Mouse (Mus musculus) ES-E14 (cell line): ENCODE measurements at regions not wholly inside any gene's neighbourhood (a gene's known extent, or its start where the extent isn't known, plus 50 kb on each side); places are given as distances from the start of the nearest gene placed in this dataset.

Experiments
- DNase-seq: peaks from one replicate; pipeline ENCODE4 v3.0.0-alpha.2; 2013; ENCODE audit warnings: low read depth, low spot score
- H3K27ac ChIP-seq: 2 replicates; pipeline ENCODE4 v1.5.1; 2012; ENCODE audit warnings: low read depth, mild to moderate bottlenecking, low read length, moderate library complexity, mixed read lengths; ENCODE audit not compliant: poor library complexity, insufficient read depth, severe bottlenecking
- H3K36me3 ChIP-seq: 2 replicates; pipeline ENCODE4 v1.6.1; 2012; ENCODE audit warnings: mild to moderate bottlenecking, low read length, moderate library complexity, mixed read lengths; ENCODE audit not compliant: control insufficient read depth, poor library complexity, insufficient read depth, severe bottlenecking
- H3K4me1 ChIP-seq, 2 experiments: fragments of 150-350 bp in 1 of 2; sonication (generic) in 1 of 2; 2 replicates each; pipeline ENCODE4 v1.6.1; 2012; ENCODE audit warnings: low read length in 2 of 2, mild to moderate bottlenecking in 1 of 2, mixed read lengths in 1 of 2; ENCODE audit not compliant: control insufficient read depth in 2 of 2, insufficient read depth in 2 of 2, poor library complexity in 1 of 2
- H3K4me3 ChIP-seq, 2 experiments: fragments of 150-350 bp in 1 of 2; sonication (generic) in 1 of 2; 2 replicates each; pipeline ENCODE4 v1.5.1; 2012; ENCODE audit warnings: low read length in 2 of 2, low read depth in 1 of 2, mild to moderate bottlenecking in 1 of 2, mixed read lengths in 1 of 2; ENCODE audit not compliant: insufficient read depth in 1 of 2, poor library complexity in 1 of 2, severe bottlenecking in 1 of 2
- H3K9ac ChIP-seq: 2 replicates; pipeline ENCODE4 v1.6.1; 2012; ENCODE audit warnings: low read depth, mild to moderate bottlenecking, low read length, mixed read lengths; ENCODE audit not compliant: poor library complexity, insufficient read depth, severe bottlenecking
- H3K9me3 ChIP-seq: fragments of 150-350 bp; sonication (generic); 2 replicates; pipeline ENCODE4 v1.6.1; 2012; ENCODE audit warnings: low read depth, mild to moderate bottlenecking, low read length; ENCODE audit not compliant: control insufficient read depth, insufficient read depth
- CHD2 ChIP-seq: IDR thresholded peaks from 2 replicates; pipeline ENCODE4 v1.6.1; 2014; ENCODE audit warnings: mild to moderate bottlenecking, low read depth, low read length, inconsistent platforms
- HCFC1 ChIP-seq: IDR thresholded peaks from 2 replicates; pipeline ENCODE4 v1.6.1; 2012; ENCODE audit warnings: low read length, inconsistent platforms, borderline replicate concordance; ENCODE audit not compliant: insufficient read depth
- MAFK ChIP-seq: IDR thresholded peaks from 2 replicates; pipeline ENCODE4 v1.6.1; 2014; ENCODE audit warnings: mild to moderate bottlenecking, low read depth, low read length, inconsistent platforms; ENCODE audit not compliant: insufficient read depth
- ZC3H11A ChIP-seq: IDR thresholded peaks from 2 replicates; pipeline ENCODE4 v1.6.1; 2012; ENCODE audit warnings: low read depth, mild to moderate bottlenecking, inconsistent platforms, low read length, borderline replicate concordance
- ZNF384 ChIP-seq: IDR thresholded peaks from 2 replicates; pipeline ENCODE4 v1.6.1; 2012; ENCODE audit warnings: low read depth, low read length, inconsistent platforms
- in situ Hi-C, 2 experiments: fragments of 600-800 bp; cut with MboI; formaldehyde crosslinking; loops; one replicate each; pipeline ENCODE4 v1.15.1; 2025; ENCODE audit warnings: low sequenced_read_pairs in 2 of 2, inconsistent platforms in 1 of 2; ENCODE audit not compliant: unreplicated experiment in 2 of 2

DNA sequence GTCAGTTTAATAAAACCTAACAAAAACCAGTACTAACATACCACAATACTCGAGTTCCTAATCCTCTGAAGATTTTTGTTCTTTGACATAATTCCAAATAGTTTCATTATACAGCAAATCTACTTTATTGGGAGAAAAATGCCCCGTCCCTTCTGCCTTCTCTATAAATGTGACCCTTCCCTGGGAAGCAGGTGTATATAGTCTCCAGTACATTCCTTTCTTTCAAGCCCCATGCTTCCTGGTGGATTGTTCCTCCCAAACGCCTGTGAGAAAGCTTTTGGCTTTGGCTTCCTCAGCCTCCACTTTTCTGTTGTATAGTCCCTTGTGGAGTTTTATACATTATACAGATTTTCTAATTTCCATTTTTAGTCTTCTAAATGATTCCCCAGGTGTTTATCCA is 1001.8 kb upstream of the Tenm3 start:
- no peak for TF ChIP-seq HCFC1
- TF ChIP-seq ZNF384: no peak
- TF ChIP-seq CHD2: no peak
- TF ChIP-seq ZC3H11A: no peak
- TF ChIP-seq MAFK: no peak
- H3K4me3 ChIP-seq: no peak overlapping the region
- H3K36me3 ChIP-seq: no peaks in the 10 kb centered on the region
- no peak overlapping the region for H3K27ac ChIP-seq
- no peak for DNase-seq
- H3K9me3 ChIP-seq: no peaks in the 10 kb centered on the region
- H3K4me1 ChIP-seq: no peaks in the 10 kb centered on the region
- in situ Hi-C loops: no loop called here
- no peak overlapping the region for H3K9ac ChIP-seq

DNA sequence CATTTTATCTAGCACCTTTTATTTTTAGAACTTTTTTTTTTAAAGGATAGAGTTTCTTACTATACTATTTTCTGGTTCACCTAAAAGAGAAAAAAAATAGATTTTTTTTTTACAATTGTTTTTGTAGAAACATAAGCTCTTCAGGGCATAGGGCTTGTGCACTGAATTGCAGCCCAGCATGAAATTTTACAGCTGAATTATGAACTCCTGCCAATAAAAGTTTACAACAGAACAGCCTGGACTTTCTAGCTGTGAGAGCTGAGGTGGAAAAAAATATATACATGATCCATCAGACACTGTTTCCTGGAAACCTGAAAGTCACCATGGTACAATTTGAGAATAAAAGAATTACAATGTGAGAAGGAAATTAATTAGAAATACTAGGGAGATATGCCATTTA is 988.2 kb upstream of the Tenm3 start:
- DNase-seq: no peak
- Histone ChIP-seq H3K36me3 (no peaks in the 10 kb centered on the region), H3K9ac (no peak overlapping the region), H3K27ac (no peak overlapping the region), H3K4me3 (no peak overlapping the region), H3K4me1 (no peaks in the 10 kb centered on the region), H3K9me3 (no peaks in the 10 kb centered on the region)
- no peak for TF ChIP-seq CHD2
- in situ Hi-C loops: no loop called here

- Histone ChIP-seq H3K9me3 (no peaks in the 10 kb centered on the region), H3K36me3 (no peaks in the 10 kb centered on the region), H3K4me1 (no peaks in the 10 kb centered on the region), H3K27ac (no peak overlapping the region), H3K4me3 (no peak overlapping the region), H3K9ac (no peak overlapping the region)
- DNase-seq: peak; percentile 21
- TF ChIP-seq ZC3H11A (peak; percentile 56), MAFK (no peak)
- in situ Hi-C loops: no loop called here
Measured at GRCm38 (mm10) chr8:49829345-49829744, 985.6 kb upstream of the Tenm3 start.

DNA sequence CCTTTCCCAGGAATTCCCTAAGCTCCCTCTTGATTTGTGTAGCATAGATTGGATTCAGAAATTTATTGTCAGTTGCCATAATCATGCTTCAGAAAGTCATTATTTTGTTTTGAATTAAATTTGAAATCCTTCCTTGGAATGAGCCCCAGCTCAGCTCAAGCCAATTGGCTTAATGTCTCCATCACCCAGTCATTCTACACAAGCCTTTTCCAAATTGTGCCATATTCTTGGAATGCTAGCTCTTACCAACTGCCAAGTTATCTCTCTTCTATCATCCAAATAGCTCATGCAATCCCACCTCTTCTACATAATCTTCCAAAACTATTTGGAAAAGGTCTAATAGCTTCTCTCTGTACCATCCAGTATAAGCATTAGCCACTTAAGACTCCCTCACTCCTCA is 982.5 kb upstream of the Tenm3 start:
- TF ChIP-seq ZNF384 (no peak), ZC3H11A (no peak), HCFC1 (no peak), MAFK (no peak), CHD2 (no peak)
- Histone ChIP-seq H3K4me3 (no peak overlapping the region), H3K36me3 (no peaks in the 10 kb centered on the region), H3K9ac (no peak overlapping the region), H3K9me3 (no peaks in the 10 kb centered on the region), H3K27ac (no peak overlapping the region), H3K4me1 (no peaks in the 10 kb centered on the region)
- no peak for DNase-seq
- in situ Hi-C loops: no loop called here

GRCm38 (mm10) chr8:49825000-49825399 is 981.2 kb upstream of the Tenm3 start:
- DNase-seq: no peak

More at GRCm38 (mm10) chr8:49825000-49825399, 981.2 kb upstream of the Tenm3 start:
- H3K4me3 ChIP-seq: no peak overlapping the region
- no peak overlapping the region for H3K9ac ChIP-seq
- no peak overlapping the region for H3K27ac ChIP-seq
- in situ Hi-C loops: no loop called here
- no peaks in the 10 kb centered on the region for H3K9me3 ChIP-seq
- TF ChIP-seq ZC3H11A (no peak), HCFC1 (no peak), ZNF384 (no peak), CHD2 (no peak), MAFK (no peak)
- H3K36me3 ChIP-seq: no peaks in the 10 kb centered on the region
- H3K4me1 ChIP-seq: no peaks in the 10 kb centered on the region
